Mouse (Mus musculus) layer of hippocampus, postnatal 10 days (tissue): ENCODE data around the gene Fam71e2. TPM values are rescaled to one million over a fixed set of nuclear protein-coding genes. Genes with fewer than 3 reads are reported as not detected.
"Not testable (repeated sequence)": the region's sequence is repeated elsewhere in the genome, so short reads cannot be mapped to it uniquely, and the experiment has no call there.

Source experiments
- DNase-seq, 2 experiments: peaks; one replicate each; pipeline ENCODE4 v3.0.0; 2021; ENCODE audit warnings: low spot score in 2 of 2
- long read RNA-seq: library from polyadenylated mRNA; stranded (forward); transcript quantifications from one replicate; pipeline ENCODE4 v2.0.0, GENCODE M21; 2023
- total RNA-seq, 2 experiments: library from RNA; stranded (reverse); gene quantifications; 2 replicates each; pipeline ENCODE4 v1.2.3; 2021

The Fam71e2 gene
- not detected for total RNA-seq
- long read RNA-seq: 0 reads

DNA sequence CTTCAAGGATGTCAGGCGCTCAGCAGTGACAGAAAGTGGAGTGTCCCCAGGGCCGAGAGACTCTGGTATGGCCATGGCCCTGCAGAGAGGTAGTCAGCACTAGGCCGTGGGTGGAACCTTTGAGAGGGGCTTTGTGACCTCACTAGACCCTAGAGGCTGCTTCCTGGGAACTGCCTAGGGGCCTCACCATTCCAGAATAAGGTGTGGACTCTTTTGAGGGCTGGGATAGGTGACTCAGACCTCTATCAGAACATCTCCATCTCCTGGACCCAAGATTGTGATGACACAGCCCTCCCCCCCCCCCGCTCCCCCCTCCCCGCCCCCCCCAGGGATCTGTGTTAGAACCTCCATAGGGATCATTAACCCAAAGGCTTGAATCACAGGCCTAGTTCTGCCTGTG, at the start of gene Fam71e2:
Gene Fam71e2, minus strand, starts transcription at position 101 of the 400 bp plus-strand sequence.
- DNase-seq: no peak

GRCm38 (mm10) chr7:4816559-4816958, 45.5 kb upstream of the Fam71e2 start:
- DNase-seq: no peak

- DNase-seq: no peak
These were observed 42.1 kb upstream of the Fam71e2 start for GRCm38 (mm10) chr7:4813105-4813791.

- peak; percentile 98 to 99 for DNase-seq
These were observed 41.4 kb upstream of the Fam71e2 start, which contains the start of gene Ube2s for GRCm38 (mm10) chr7:4812303-4813104. Gene Ube2s, minus strand, starts transcription at chr7:4812590.

DNA sequence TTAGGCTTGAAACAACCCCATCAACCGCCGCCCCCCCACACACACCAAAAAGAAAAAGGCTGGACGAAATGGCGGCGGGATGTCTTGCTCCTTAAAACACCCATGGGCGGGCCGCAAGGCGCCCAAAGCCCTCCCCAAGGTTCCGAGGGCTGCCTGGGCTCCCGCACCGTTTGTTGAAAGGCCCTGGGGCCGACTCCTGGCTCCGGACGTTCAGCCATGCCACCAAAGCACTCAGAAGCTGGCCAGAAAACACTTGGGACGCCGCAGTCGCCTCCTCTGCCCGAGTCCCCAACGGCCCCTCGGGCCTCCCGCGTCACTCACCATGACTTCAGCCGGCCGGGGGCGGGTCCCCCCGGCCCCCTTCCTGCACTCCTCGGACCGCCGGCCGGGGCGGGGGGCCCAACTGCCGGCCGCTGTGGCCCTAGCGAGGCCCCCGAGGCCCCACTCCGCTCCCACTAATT, 40.8 kb upstream of the Fam71e2 start:
- DNase-seq: peak in 1 of 2 experiments; percentile 40

- DNase-seq: not testable (repeated sequence)
These were observed 40.0 kb upstream of the Fam71e2 start for GRCm38 (mm10) chr7:4811131-4811530.

GRCm38 (mm10) chr7:4806716-4807115, 35.6 kb upstream of the Fam71e2 start:
- peak in 1 of 2 experiments; percentile 42 for DNase-seq

- DNase-seq: no peak
These were observed 31.1 kb upstream of the Fam71e2 start for GRCm38 (mm10) chr7:4802247-4802646.

DNA sequence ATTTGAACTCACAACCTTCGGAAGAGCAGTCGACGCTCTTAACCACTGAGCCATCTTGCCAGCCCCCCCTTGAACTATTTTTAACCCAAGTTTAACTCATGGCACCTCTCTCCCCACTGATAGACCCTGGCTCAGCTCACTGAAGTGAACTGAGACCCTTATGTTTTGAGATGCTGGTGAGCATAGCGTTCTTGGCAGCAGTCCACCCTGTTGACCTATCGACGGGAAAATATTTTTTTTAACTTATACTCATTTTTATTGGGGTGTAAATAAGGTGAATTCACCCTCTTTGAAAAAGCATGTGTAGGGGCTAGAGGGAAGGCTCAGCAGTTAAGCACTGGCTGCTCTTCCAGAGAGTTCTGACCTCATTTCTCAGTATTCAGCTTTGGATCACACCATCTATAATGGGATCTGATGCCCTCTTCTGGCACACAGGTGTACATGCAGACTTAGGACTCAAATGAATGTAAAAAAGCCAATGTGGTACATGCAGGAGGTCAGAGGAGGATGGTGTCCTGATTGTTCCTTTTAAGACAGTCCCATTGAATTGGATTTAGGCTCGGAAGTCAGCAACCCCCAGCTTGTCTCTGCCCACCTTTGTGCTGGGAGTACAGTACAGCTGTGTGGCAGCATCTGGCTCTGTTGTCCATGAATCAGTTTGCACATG, 24.8 kb upstream of the Fam71e2 start:
- peak in 1 of 2 experiments; percentile 27 for DNase-seq

DNA sequence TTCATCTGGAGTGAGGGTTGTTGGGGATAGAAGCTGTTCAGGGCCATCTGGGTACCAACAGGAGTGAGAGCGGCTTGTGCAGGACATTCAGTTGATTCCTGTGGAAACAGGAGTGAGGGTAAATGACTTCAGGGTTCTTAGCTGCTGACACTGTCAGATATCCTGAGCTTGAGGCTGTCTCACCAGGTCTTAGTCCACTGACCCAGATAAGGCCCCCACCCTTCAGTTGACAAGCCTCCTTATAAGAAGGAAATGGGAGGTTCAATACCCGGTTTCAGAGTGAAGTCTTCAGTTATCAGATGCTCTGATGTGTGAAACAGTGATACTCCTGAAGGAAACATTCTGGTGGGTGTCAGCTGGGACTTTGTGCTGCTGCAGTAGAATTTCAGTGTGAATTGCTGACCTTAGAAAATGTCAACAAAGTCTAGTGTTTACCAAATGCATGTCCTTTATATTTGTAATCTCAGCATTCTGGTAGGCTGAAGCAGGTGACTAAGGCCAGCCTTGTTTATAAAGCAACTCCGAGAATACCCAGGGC, 23.6 kb upstream of the Fam71e2 start:
- no peak for DNase-seq

- no peak for DNase-seq
These were observed 22.6 kb upstream of the Fam71e2 start for GRCm38 (mm10) chr7:4793674-4794073.

DNA sequence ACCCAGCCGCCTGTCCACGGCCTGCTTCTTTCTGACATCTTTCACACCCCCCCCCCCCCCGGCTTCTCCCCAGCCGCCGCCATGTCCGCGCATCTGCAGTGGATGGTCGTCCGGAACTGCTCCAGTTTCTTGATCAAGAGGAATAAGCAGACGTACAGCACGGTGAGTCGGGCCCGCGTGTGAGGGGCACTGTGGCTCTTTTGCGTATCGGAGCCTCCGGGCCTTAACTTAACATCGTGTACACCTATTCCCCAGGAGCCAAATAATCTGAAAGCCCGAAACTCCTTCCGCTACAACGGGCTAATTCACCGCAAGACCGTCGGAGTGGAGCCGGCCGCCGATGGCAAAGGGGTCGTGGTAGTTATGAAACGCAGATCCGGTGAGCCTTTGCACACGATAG, 22.1 kb upstream of the Fam71e2 start:
- DNase-seq: peak in 1 of 2 experiments; percentile 26

DNA sequence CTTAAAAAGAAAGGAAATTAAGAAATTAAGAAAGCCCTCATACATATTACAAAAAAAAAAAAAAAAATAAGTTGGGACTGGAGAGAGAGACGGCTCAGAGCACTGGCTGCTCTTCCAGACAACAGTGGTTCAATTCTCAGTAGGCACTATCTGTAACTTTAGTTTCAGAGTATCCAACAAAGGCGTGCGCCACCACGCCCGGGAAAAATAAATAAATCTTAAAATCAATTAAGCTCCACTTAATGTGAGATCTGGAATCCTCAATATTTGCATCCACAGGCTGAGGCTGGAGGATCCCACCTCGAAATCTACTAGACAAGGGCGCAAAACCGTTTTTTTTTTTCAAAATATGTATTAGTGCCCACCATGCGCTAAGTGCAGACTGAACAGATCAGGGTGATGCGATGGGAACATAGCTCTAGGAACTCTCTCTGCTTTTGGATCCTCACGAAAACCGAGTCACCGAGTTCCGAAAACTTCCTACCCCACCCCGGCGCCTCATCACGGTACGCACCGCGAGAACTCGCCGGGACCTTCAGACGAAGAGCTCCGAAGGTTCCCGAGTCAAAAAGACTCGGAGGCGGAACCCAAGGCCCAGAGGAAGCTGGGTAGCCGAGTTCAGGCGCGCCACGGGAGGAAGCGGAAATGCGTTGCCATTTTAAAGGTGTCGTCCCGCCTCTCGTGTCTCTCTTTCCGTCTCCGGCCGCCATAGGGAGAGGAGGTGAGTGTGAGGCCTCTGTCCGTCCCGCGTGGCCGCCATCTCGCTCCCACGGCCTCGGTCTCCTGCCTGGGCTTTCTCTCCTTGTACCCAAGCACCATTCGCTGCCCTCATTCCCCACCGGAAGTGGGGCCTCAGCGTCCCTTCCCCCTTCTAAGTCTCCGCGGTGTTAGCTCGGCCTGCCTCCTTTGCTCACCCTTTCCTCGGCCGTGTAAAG, 21.4 kb upstream of the Fam71e2 start, which contains the start of gene Rpl28:
Gene Rpl28, plus strand, starts transcription at position 597 of the 935 bp plus-strand sequence.
- DNase-seq: peak; percentile 94 to 96

DNA sequence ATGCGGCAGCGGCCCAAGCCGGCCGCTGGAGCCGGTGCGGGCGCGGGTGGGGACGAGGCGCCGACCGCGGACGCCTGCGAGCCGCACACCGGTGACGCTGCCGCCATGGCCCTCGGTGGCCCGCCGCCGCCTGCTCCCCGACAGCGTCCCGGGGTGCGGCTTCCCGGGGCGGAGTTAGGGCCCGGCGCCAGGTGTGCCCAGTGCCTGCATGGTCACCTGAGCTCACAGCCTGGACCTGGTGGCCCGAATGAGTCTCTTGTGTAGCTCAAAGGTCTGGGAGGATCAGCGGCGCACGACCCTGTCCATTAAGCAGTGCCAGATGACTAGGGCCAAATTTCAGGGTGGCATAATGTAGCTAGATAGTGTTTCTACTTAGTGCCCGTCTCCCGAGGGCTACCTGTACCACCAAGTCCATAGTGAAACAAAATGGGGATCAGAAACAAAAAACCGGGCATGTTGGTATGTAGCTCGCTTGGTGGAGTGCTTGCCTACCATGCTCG, 18.4 kb upstream of the Fam71e2 start, which contains the start of gene Tmem238:
Gene Tmem238, minus strand, starts transcription at position 221 of the 500 bp plus-strand sequence.
- no peak for DNase-seq

GRCm38 (mm10) chr7:4788499-4789435, 17.7 kb upstream of the Fam71e2 start:
- DNase-seq: peak; percentile 64 to 74

GRCm38 (mm10) chr7:4783667-4784268, 12.7 kb upstream of the Fam71e2 start:
- no peak for DNase-seq

GRCm38 (mm10) chr7:4782759-4783158, 11.7 kb upstream of the Fam71e2 start, which contains the start of the genes Il11 and Tmem190:
Gene Il11, minus strand, starts transcription at chr7:4782859.
Gene Tmem190, plus strand, starts transcription at chr7:4782937.
- DNase-seq: no peak

DNA sequence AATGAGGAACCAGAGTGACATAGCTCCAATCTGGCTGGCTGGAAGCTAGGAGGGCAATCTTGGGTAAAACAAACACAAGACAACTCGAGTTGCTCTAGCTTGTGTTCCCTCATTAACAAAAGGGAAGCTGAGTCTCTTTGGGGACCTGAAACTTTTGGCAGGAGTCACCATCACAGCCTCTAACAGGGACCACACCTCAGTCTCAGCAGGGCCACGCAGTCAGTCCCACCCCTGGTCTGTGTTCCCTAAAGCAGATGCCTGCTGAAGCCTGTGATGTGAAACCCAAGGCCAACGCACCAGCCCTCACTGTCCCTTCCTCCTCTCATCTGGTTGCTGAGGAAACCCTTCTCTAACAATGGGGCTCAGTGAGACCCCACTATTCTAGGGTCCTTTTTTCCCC, 11.0 kb upstream of the Fam71e2 start:
- DNase-seq: no peak
